Mouse (Mus musculus) erythroblast, embryonic 14.5 days (primary cell): Measurements from ENCODE around the gene Itih5.

Source experiments
- GATA1 ChIP-seq: IDR thresholded peaks from 2 replicates; pipeline ENCODE4 v1.6.1; 2012; ENCODE audit warnings: low read length, inconsistent platforms, mixed read lengths
- TAL1 ChIP-seq: IDR thresholded peaks from 3 replicates; pipeline ENCODE4 v1.6.1; 2012; ENCODE audit warnings: low read length, inconsistent platforms, mixed read lengths

DNA sequence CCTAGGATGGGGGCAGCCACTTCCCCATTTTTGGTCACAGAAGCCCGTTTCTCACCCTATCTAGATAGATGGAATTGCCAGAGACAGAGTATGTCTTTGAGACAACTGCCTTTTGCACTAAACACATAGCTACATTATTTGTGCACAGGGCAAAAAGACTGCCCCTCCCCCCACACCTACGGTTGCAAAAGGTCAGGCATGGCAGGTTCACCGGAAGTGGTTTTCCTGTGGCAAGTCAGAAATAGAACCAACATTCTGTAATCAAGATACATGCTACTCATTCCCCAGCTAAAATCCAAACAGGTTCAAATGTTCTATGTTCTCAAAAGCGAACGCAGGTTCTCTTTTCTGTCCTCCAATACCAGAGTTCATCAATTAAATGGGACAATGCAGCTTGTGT is 781 bp upstream of the Itih5 start:
- TF ChIP-seq GATA1: no peak
- TF ChIP-seq TAL1: no peak
